Mouse (Mus musculus): ENCODE results near the gene Abcc6.

- no peak for TF ChIP-seq ZMIZ1 (IDR thresholded peaks at IDR 0.05; ENCODE audit: low read depth, low read length)
- TF ChIP-seq MXI1 (IDR thresholded peaks at IDR 0.05; ENCODE audit: low read depth, low read length) = no peak
- no peak for TF ChIP-seq ELF1 (IDR thresholded peaks at IDR 0.05; ENCODE audit: low read depth, low read length)
- no peak for TF ChIP-seq PAX5 (IDR thresholded peaks at IDR 0.05; ENCODE audit: low read length)
- no peak for TF ChIP-seq CTCF (conservative IDR thresholded peaks at IDR 0.05 in 1 of 2, IDR thresholded peaks at IDR 0.05 in 1 of 2; ENCODE audit: low read depth in 2 of 2, low read length in 2 of 2)
- TF ChIP-seq MYC (IDR thresholded peaks at IDR 0.05; ENCODE audit: low read depth, low read length) = no peak
- no peak for TF ChIP-seq POLR2AphosphoS2 (IDR thresholded peaks at IDR 0.05; ENCODE audit: low read depth, low read length)
- TF ChIP-seq ZKSCAN1 (IDR thresholded peaks at IDR 0.05; ENCODE audit: borderline replicate concordance, low read depth, low read length) = no peak
- TF ChIP-seq RAD21 (IDR thresholded peaks at IDR 0.05; ENCODE audit: low read depth, low read length) = no peak
- TF ChIP-seq SMC3 (IDR thresholded peaks at IDR 0.05; ENCODE audit: low read depth, low read length) = no peak
- TF ChIP-seq POLR2A (IDR thresholded peaks at IDR 0.05; ENCODE audit: low read depth, low read length) = no peak
- TF ChIP-seq TBP (conservative IDR thresholded peaks at IDR 0.05; ENCODE audit: low read depth, low read length) = no peak
- TF ChIP-seq TCF12 (IDR thresholded peaks at IDR 0.05; ENCODE audit: low read depth, low read length) = no peak
- TF ChIP-seq ZNF384 (IDR thresholded peaks at IDR 0.05; ENCODE audit: low read depth, low read length) = no peak
Observed at GRCm38 (mm10) chr7:45928626-45929295, 101.3 kb downstream of the Abcc6 start.
